Mouse (Mus musculus): ENCODE results near the gene Car9. TPM values are rescaled to one million over a fixed set of nuclear protein-coding genes. Genes with fewer than 3 reads are reported as not detected.

Gene Car9
- polyA plus RNA-seq, 1 experiment, result 2.9 TPM

DNA sequence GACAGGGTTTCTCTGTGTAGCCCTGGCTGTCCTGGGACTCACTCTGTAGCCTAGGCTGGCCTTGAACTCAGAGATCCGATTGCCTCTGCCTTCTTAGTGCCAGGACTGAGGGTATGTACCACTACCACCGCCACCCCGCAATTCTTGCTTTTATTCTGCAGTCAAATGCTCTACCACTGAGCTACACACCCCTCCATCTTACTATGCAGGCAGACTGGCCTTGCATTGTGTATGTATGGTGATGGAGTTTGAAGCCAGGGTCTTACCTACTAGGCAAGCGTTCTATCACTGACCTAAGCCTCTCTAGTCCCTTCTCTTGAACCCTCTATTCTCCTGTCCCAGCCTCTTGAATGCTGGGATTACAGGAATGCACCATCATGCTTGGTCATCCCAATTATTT is 6.5 kb downstream of the Car9 start:
- Histone ChIP-seq H3K27me3 (ENCODE audit: control insufficient read depth, insufficient read depth, low read length) (no peaks in the 10 kb centered on the region), H3K27ac (ENCODE audit: control insufficient read depth, insufficient read depth, low read length) (no peak overlapping the region), H3K4me1 (replicated peaks; ENCODE audit: control insufficient read depth, insufficient read depth, low read length) (peaks cover 11% of the 10 kb centered on the region), H3K36me3 (ENCODE audit: control insufficient read depth, insufficient read depth, low read length) (no peaks in the 10 kb centered on the region), H3K4me3 (ENCODE audit: control insufficient read depth, insufficient read depth, low read length) (no peak overlapping the region)
- TF ChIP-seq POLR2A (IDR thresholded peaks at IDR 0.05; ENCODE audit: control insufficient read depth, extremely low read depth, insufficient read depth, low read length, poor library complexity) (no peak), CTCF (IDR thresholded peaks at IDR 0.05; ENCODE audit: borderline replicate concordance, control insufficient read depth, extremely low read depth, insufficient read depth, low read length, poor library complexity) (no peak)
- no peak for DNase-seq
- 96% methylated on average over 4 of the region's 4 CpGs for WGBS

DNA sequence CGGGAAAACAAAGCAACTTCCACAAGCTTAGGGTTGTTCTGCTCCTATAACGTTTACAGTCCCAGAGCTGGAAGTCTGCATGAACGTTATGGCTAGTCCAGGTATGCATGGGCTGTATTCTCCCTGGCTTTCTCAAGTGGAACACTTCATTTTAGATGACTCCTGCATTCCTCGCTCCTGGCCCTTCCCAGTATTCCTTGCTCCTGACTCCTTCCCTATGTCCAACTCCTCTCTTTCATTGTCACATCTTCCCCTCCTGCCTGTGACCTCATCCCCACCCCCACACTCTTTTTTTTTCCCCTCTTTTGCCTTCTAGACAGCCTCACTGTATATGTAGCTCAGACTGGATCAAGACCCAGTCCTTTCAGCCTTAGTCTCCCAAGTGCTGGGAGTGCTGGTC is 7.0 kb downstream of the Car9 start:
- TF ChIP-seq CTCF (IDR thresholded peaks at IDR 0.05; ENCODE audit: borderline replicate concordance, control insufficient read depth, extremely low read depth, insufficient read depth, low read length, poor library complexity) (no peak), POLR2A (IDR thresholded peaks at IDR 0.05; ENCODE audit: control insufficient read depth, extremely low read depth, insufficient read depth, low read length, poor library complexity) (no peak)
- 92% methylated on average over 4 of the region's 4 CpGs for WGBS
- Histone ChIP-seq H3K27ac (ENCODE audit: control insufficient read depth, insufficient read depth, low read length) (no peak overlapping the region), H3K4me1 (replicated peaks; ENCODE audit: control insufficient read depth, insufficient read depth, low read length) (peaks cover 10% of the 10 kb centered on the region), H3K36me3 (ENCODE audit: control insufficient read depth, insufficient read depth, low read length) (no peaks in the 10 kb centered on the region), H3K27me3 (ENCODE audit: control insufficient read depth, insufficient read depth, low read length) (no peaks in the 10 kb centered on the region), H3K4me3 (ENCODE audit: control insufficient read depth, insufficient read depth, low read length) (no peak overlapping the region)
- no peak for DNase-seq

DNA sequence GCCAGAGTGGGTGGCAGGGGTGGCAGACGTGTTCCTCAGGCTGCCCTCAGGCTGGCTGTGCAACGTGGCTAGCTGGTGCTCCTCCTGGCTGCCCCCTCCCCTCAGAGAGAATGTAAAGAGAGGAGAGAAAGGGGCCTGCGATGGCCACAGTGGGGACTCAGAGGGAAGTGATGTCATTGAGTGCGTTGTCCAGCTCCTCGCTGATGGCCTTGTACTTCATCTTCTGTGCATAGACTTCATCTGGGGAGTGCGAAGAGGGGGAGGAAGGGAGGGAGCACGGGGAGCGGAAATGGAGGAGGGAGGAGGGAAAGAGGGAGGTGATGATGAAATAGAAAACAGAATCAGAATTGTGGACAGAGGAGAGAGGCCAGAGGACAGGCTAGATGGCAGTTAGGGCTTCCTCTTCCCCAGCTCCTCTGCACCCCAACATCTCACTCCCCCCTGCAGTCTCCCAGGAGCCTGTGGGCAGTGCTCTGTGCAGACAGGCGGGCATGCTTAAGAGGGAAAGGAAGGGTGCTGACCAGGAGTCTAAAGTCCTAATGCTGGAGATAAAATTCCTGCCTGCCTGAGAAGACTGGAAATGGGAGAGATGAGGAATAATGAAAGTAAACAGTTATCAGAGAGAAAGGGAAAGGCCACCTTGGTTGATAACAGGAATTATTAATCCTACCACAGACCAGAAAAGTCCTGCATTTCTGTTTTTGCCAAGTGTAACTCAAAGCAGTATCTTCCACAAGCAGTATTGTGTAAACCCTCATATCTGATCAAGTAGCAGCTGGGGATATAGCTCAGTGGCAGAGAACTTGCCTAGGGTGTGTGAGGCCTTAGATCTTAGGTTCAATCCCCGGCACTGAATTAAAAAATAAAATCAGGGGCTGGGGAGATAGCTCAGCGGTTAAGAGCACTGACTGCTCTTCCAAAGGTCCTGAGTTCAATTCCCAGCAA is 9.3 kb downstream of the Car9 start:
- 86% methylated on average over 11 of the region's 11 CpGs for WGBS
- H3K27ac ChIP-seq (ENCODE audit: control insufficient read depth, insufficient read depth, low read length), result no peak overlapping the region
- TF ChIP-seq POLR2A (IDR thresholded peaks at IDR 0.05; ENCODE audit: control insufficient read depth, extremely low read depth, insufficient read depth, low read length, poor library complexity) (no peak), CTCF (IDR thresholded peaks at IDR 0.05; ENCODE audit: borderline replicate concordance, control insufficient read depth, extremely low read depth, insufficient read depth, low read length, poor library complexity) (no peak)
- H3K4me1 ChIP-seq (replicated peaks; ENCODE audit: control insufficient read depth, insufficient read depth, low read length), result peaks cover 5% of the 10 kb centered on the region; the same call in 1 of the 2 replicates
- H3K36me3 ChIP-seq (ENCODE audit: control insufficient read depth, insufficient read depth, low read length), result no peaks in the 10 kb centered on the region
- H3K4me3 ChIP-seq (ENCODE audit: control insufficient read depth, insufficient read depth, low read length), result no peak overlapping the region
- H3K27me3 ChIP-seq (ENCODE audit: control insufficient read depth, insufficient read depth, low read length), result no peaks in the 10 kb centered on the region; the same call in 1 of the 2 replicates
- DNase-seq, result no peak

DNA sequence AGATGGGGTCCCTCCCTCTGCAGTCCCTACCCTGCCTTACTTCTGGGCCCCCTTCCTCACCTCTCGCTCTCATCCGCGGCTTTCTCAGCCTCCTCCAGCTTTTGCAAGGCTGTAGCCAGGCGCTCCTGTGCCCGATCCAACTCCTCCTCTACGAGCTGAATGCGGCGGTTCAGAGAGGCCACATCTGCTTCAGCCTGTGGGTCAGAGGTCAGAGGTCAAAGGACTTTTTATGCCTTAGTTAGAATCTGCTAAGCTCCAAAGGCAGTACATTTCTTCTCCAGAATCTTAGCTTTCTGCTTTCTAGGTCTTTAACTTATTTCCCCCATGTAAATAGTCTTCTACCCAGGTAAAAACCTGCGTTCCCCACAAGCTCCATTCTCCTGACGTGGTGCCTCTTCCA is 12.8 kb downstream of the Car9 start:
- TF ChIP-seq CTCF (IDR thresholded peaks at IDR 0.05; ENCODE audit: borderline replicate concordance, control insufficient read depth, extremely low read depth, insufficient read depth, low read length, poor library complexity) (no peak), POLR2A (IDR thresholded peaks at IDR 0.05; ENCODE audit: control insufficient read depth, extremely low read depth, insufficient read depth, low read length, poor library complexity) (no peak)

DNA sequence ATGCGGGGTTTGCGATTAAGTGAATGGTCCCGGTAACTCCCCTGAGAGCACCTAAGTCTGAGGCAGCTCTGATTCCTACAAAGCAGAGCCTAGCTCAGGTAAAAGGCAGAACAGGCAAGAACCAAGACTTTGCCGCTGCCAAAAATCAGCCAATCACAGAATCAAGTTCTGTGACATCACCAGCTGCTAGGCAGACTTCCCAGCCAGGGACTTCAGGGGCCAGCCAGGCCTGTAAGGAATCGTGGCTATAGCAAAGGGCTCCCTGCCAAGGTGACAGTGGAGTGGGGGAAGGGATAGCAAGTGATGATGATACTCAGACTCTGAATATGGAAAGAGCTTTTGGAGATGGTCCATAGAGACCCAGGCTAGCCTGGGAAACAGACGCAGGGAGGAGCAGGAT is 13.2 kb downstream of the Car9 start:
- Histone ChIP-seq H3K4me3 (ENCODE audit: control insufficient read depth, insufficient read depth, low read length) (no peak overlapping the region), H3K27me3 (ENCODE audit: control insufficient read depth, insufficient read depth, low read length) (peaks cover 16% of the 10 kb centered on the region), H3K4me1 (replicated peaks; ENCODE audit: control insufficient read depth, insufficient read depth, low read length) (peaks cover 19% of the 10 kb centered on the region), H3K27ac (ENCODE audit: control insufficient read depth, insufficient read depth, low read length) (no peak overlapping the region), H3K36me3 (ENCODE audit: control insufficient read depth, insufficient read depth, low read length) (no peaks in the 10 kb centered on the region)
- WGBS, result 34% methylated on average over 6 of the region's 6 CpGs
- DNase-seq, result peak; percentile 82
- TF ChIP-seq POLR2A (IDR thresholded peaks at IDR 0.05; ENCODE audit: control insufficient read depth, extremely low read depth, insufficient read depth, low read length, poor library complexity) (no peak), CTCF (IDR thresholded peaks at IDR 0.05; ENCODE audit: borderline replicate concordance, control insufficient read depth, extremely low read depth, insufficient read depth, low read length, poor library complexity) (no peak)

More for the DNA sequence above, 12.8 kb downstream of the Car9 start:
- Histone ChIP-seq H3K27ac (ENCODE audit: control insufficient read depth, insufficient read depth, low read length) (no peak overlapping the region), H3K27me3 (ENCODE audit: control insufficient read depth, insufficient read depth, low read length) (peaks cover 14% of the 10 kb centered on the region), H3K36me3 (ENCODE audit: control insufficient read depth, insufficient read depth, low read length) (no peaks in the 10 kb centered on the region), H3K4me1 (replicated peaks; ENCODE audit: control insufficient read depth, insufficient read depth, low read length) (peaks cover 19% of the 10 kb centered on the region), H3K4me3 (ENCODE audit: control insufficient read depth, insufficient read depth, low read length) (no peak overlapping the region)
- WGBS, result 85% methylated on average over 10 of the region's 10 CpGs
- DNase-seq, result no peak

DNA sequence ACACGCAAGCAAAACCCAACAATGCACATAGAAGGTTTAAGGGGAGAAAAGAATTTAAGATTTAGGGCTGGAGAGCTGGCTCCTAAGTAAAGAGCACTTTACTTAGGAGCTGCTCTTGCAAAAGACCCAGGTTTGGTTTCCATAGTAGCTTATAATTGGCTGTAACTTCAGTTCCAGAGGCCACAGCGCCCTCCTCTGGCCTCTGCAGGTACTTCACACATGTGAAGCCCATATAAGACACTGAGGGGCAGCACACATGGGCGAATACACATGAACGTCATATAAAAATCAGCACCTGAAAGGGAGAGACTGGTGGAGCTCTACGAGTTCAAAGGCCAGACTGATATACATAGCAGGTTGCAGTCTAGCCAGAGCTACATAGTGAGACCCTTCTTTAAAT is 21.1 kb downstream of the Car9 start:
- no peak for TF ChIP-seq CTCF (IDR thresholded peaks at IDR 0.05; ENCODE audit: borderline replicate concordance, control insufficient read depth, extremely low read depth, insufficient read depth, low read length, poor library complexity)
- no peak for TF ChIP-seq POLR2A (IDR thresholded peaks at IDR 0.05; ENCODE audit: control insufficient read depth, extremely low read depth, insufficient read depth, low read length, poor library complexity)
- WGBS, result 83% methylated on average over 5 of the region's 5 CpGs
- Histone ChIP-seq H3K4me3 (ENCODE audit: control insufficient read depth, insufficient read depth, low read length) (no peak overlapping the region), H3K27me3 (ENCODE audit: control insufficient read depth, insufficient read depth, low read length) (peaks cover 21% of the 10 kb centered on the region), H3K4me1 (replicated peaks; ENCODE audit: control insufficient read depth, insufficient read depth, low read length) (peaks cover 13% of the 10 kb centered on the region), H3K36me3 (ENCODE audit: control insufficient read depth, insufficient read depth, low read length) (peaks cover 21% of the 10 kb centered on the region), H3K27ac (ENCODE audit: control insufficient read depth, insufficient read depth, low read length) (no peak overlapping the region)
- peak; percentile 25 for DNase-seq

Measured in thymus, adult 2 months (tissue).